Mouse (Mus musculus): ENCODE data around the gene Pkp4.

DNA sequence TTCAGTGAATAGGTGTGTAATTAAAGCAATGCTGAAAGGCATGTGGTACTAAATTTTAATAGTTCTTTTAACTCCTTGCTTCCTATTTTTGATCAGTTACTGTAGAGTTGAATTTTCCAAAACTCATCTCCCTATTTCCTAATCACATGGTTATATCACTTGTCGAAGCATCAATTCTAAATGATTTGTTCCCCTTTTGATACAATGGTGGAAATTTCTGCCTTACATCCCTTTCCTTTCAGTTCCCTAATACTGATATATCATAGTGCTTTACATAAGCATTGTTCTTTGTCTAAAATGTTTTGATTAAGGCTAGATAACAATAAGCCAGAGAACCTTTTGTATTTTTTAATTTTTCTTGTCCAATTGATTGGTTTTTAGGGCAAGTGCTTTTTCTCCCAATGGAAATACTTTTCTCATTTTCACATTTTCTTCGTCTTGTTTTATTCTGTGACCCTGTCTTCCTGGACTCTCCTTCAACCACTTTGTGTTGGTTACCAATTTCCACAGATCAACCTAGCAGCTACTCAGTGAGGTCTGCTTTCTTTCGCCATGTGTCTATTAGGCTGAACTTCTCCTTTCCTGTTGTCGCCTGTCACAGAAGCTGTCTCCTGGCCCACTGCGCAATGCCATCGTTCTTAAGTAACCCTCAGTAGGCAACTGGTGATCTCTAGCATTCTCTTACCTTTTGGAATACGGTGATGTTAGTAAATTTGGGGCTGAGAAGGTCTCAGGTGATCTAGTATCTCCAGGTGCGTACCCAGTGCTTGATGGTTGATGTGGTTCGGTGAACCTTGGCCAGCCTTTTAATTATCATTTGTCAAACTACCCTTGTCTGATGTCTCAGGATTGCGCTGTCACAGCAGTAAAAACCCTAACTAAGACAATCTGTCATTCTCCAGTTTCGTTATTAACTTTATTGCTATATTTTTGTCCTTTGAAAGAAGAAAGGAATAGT, 23.7 kb downstream of the Pkp4 start:
- TF ChIP-seq POLR2A (IDR thresholded peaks at IDR 0.05; ENCODE audit: low read depth, low read length) (no peak), CTCF (IDR thresholded peaks at IDR 0.05; ENCODE audit: extremely low read depth, insufficient read depth, insufficient read length, insufficient replicate concordance) (no peak)

Data from spleen, adult 2 months (tissue).